Mouse (Mus musculus) CH12.LX (cell line): ENCODE measurements at regions not wholly inside any gene's neighbourhood (a gene's known extent, or its start where the extent isn't known, plus 50 kb on each side); places are given as distances from the start of the nearest gene placed in this dataset.

Experiments used
- DNase-seq: peaks from one replicate; pipeline ENCODE4 v3.0.0-alpha.2; 2013; ENCODE audit errors: extremely low read depth
- H3K27ac ChIP-seq: 2 replicates; pipeline ENCODE4 v1.5.1; 2012; ENCODE audit warnings: low read depth, mild to moderate bottlenecking, control low read depth, moderate library complexity; ENCODE audit not compliant: insufficient read depth
- H3K27me3 ChIP-seq: replicated peaks from 2 replicates; pipeline ENCODE3; 2012; ENCODE audit warnings: inconsistent platforms
- H3K36me3 ChIP-seq, 2 experiments: replicated peaks in 1 of 2; 2 replicates each; pipeline versions ENCODE3 to v1.6.1; 2012; ENCODE audit warnings: inconsistent platforms in 1 of 2, low read length in 1 of 2, mild to moderate bottlenecking in 1 of 2, mixed read lengths in 1 of 2, moderate library complexity in 1 of 2; ENCODE audit not compliant: control insufficient read depth in 1 of 2, insufficient read depth in 1 of 2
- H3K4me1 ChIP-seq, 2 experiments: 2 replicates each; pipeline ENCODE4 v1.6.1; 2012; ENCODE audit warnings: inconsistent platforms in 1 of 2, moderate library complexity in 1 of 2; ENCODE audit not compliant: insufficient read depth in 2 of 2, control insufficient read depth in 1 of 2
- H3K4me2 ChIP-seq: 2 replicates; pipeline ENCODE4 v1.6.1; 2012; ENCODE audit warnings: low read depth, mild to moderate bottlenecking, control low read depth; ENCODE audit not compliant: poor library complexity, insufficient read depth, severe bottlenecking
- H3K4me3 ChIP-seq, 3 experiments: fragments of 150-350 bp in 1 of 3; sonication (generic) in 1 of 3; replicated peaks in 1 of 3; 2 replicates each; pipeline versions ENCODE3 to v1.5.1; 2011 to 2012; ENCODE audit warnings: low read depth in 2 of 3, low read length in 2 of 3, mild to moderate bottlenecking in 2 of 3, moderate library complexity in 2 of 3, control low read depth in 1 of 3, improper control_type of control experiment in 1 of 3, inconsistent platforms in 1 of 3, mixed read lengths in 1 of 3; ENCODE audit not compliant: poor library complexity in 1 of 3
- H3K79me2 ChIP-seq: replicated peaks from 2 replicates; pipeline ENCODE4 v1.6.1; 2012; ENCODE audit warnings: mild to moderate bottlenecking, moderate library complexity; ENCODE audit not compliant: control insufficient read depth, poor library complexity, insufficient read depth, severe bottlenecking; ENCODE audit errors: extremely low read depth
- H3K9ac ChIP-seq: 2 replicates; pipeline ENCODE4 v1.6.1; 2012; ENCODE audit warnings: low read depth, mild to moderate bottlenecking, control low read depth, moderate library complexity; ENCODE audit not compliant: insufficient read depth
- H3K9me3 ChIP-seq: replicated peaks from 2 replicates; pipeline ENCODE3; 2012; ENCODE audit warnings: low read length, inconsistent platforms, mixed read lengths
- CHD1 ChIP-seq: IDR thresholded peaks from 2 replicates; pipeline ENCODE4 v1.6.1; 2012; ENCODE audit warnings: low read depth, low read length, improper control_type of control experiment, inconsistent platforms
- CHD2 ChIP-seq: IDR thresholded peaks from 2 replicates; pipeline ENCODE4 v1.6.1; 2011; ENCODE audit warnings: low read length, improper control_type of control experiment
- CTCF ChIP-seq, 2 experiments: IDR thresholded peaks in 1 of 2; conservative IDR thresholded peaks in 1 of 2; 2 replicates each; pipeline ENCODE4 v1.5.1; 2011 to 2012; ENCODE audit warnings: low read depth in 2 of 2, low read length in 2 of 2, improper control_type of control experiment in 1 of 2, inconsistent platforms in 1 of 2, mild to moderate bottlenecking in 1 of 2, moderate library complexity in 1 of 2
- ELF1 ChIP-seq: IDR thresholded peaks from 2 replicates; pipeline ENCODE4 v1.6.1; 2014; ENCODE audit warnings: low read depth, mild to moderate bottlenecking, inconsistent platforms, low read length, improper control_type of control experiment
- ETS1 ChIP-seq: conservative IDR thresholded peaks from 2 replicates; pipeline ENCODE4 v1.6.1; 2012; ENCODE audit warnings: low read depth, mild to moderate bottlenecking, inconsistent platforms, low read length, improper control_type of control experiment, moderate library complexity
- HCFC1 ChIP-seq: IDR thresholded peaks from 2 replicates; pipeline ENCODE4 v1.6.1; 2012; ENCODE audit warnings: low read depth, mild to moderate bottlenecking, inconsistent platforms, low read length, improper control_type of control experiment
- JUN ChIP-seq: IDR thresholded peaks from 2 replicates; pipeline ENCODE4 v1.6.1; 2011; ENCODE audit warnings: low read depth, mild to moderate bottlenecking, low read length, improper control_type of control experiment, moderate library complexity; ENCODE audit not compliant: insufficient read depth
- JUND ChIP-seq: conservative IDR thresholded peaks from 2 replicates; pipeline ENCODE4 v1.6.1; 2011; ENCODE audit warnings: low read depth, low read length, improper control_type of control experiment
- MAX ChIP-seq: IDR thresholded peaks from 2 replicates; pipeline ENCODE4 v1.6.1; 2011; ENCODE audit warnings: low read length, improper control_type of control experiment
- MYC ChIP-seq: IDR thresholded peaks from 2 replicates; pipeline ENCODE4 v1.6.1; 2011; ENCODE audit warnings: low read depth, mild to moderate bottlenecking, improper control_type of control experiment, low read length
- NELFE ChIP-seq: IDR thresholded peaks from 2 replicates; pipeline ENCODE4 v1.6.1; 2011; ENCODE audit warnings: low read depth, low read length, improper control_type of control experiment
- NRF1 ChIP-seq: IDR thresholded peaks from 2 replicates; pipeline ENCODE4 v1.6.1; 2014; ENCODE audit warnings: low read depth, mild to moderate bottlenecking, inconsistent platforms, low read length, improper control_type of control experiment, moderate library complexity
- POLR2A ChIP-seq: IDR thresholded peaks from 2 replicates; pipeline ENCODE4 v1.6.1; 2011; ENCODE audit warnings: low read depth, mild to moderate bottlenecking, improper control_type of control experiment, low read length
- RCOR1 ChIP-seq: conservative IDR thresholded peaks from 2 replicates; pipeline ENCODE4 v1.6.1; 2012; ENCODE audit warnings: low read depth, mild to moderate bottlenecking, inconsistent platforms, low read length, improper control_type of control experiment
- TCF12 ChIP-seq: IDR thresholded peaks from 2 replicates; pipeline ENCODE4 v1.6.1; 2014; ENCODE audit warnings: low read depth, mild to moderate bottlenecking, inconsistent platforms, low read length, improper control_type of control experiment
- USF1 ChIP-seq: IDR thresholded peaks from 2 replicates; pipeline ENCODE4 v1.6.1; 2014; ENCODE audit warnings: low read depth, mild to moderate bottlenecking, inconsistent platforms, low read length, improper control_type of control experiment
- ZKSCAN1 ChIP-seq: IDR thresholded peaks from 2 replicates; pipeline ENCODE4 v1.6.1; 2012; ENCODE audit warnings: low read depth, inconsistent platforms, low read length, improper control_type of control experiment, borderline replicate concordance
- dilution Hi-C: fragments of 300-500 bp; cut with MboI; formaldehyde crosslinking; loops from 2 replicates; pipeline ENCODE4 v1.14.3; 2020; ENCODE audit warnings: low sequenced_read_pairs; ENCODE audit not compliant: extremely low pct_unique_long_range_greater_than_20kb, extremely low pct_ligation_motif_present
- in situ Hi-C: fragments of 300-500 bp; cut with MboI; formaldehyde crosslinking; loops from 3 replicates; pipeline ENCODE4 v1.14.3; 2019; ENCODE audit warnings: low sequenced_read_pairs, low pct_ligation_motif_present, low pct_unique_long_range_greater_than_20kb, mixed read lengths

DNA sequence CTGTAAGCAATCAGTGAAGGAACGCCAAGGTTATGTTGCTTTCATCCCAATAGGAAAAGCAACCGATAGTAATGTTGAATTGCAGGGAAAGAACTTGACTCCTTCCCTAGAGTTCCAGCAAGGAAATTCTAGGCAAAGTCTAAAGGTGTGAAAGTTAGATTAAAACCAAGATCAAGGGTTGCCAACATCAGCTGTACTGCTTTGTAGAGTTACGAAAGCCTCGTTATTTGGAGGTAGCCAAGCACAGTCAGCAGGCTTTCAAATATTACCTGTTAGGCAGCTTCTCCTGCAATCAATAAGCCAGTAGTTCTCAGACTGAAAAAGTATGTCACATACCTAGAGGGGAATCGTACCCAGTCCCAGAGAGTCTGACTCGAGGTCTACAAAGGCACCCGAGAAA, 58.4 kb upstream of the Gm47985 start:
- no peaks in the 10 kb centered on the region for H3K27me3 ChIP-seq
- no peak for DNase-seq
- H3K36me3 ChIP-seq: no peaks in the 10 kb centered on the region
- H3K4me3 ChIP-seq: no peak overlapping the region
- TF ChIP-seq CTCF (conservative IDR thresholded peaks at IDR 0.05 in 1 of 2, IDR thresholded peaks at IDR 0.05 in 1 of 2; ENCODE audit: low read depth in 2 of 2, low read length in 2 of 2): no peak
- no peak for TF ChIP-seq ELF1
- no peak for TF ChIP-seq RCOR1
- no peak overlapping the region for H3K4me2 ChIP-seq
- in situ Hi-C loops: no loop called here
- no peaks in the 10 kb centered on the region for H3K9me3 ChIP-seq
- H3K9ac ChIP-seq: no peak overlapping the region
- dilution Hi-C loops: no loop called here
- H3K27ac ChIP-seq: no peak overlapping the region
- no peaks in the 10 kb centered on the region for H3K79me2 ChIP-seq
- H3K4me1 ChIP-seq: peaks cover 4 to 7% of the 10 kb centered on the region in 2 experiments; a peak in 3 of 4 replicates

DNA sequence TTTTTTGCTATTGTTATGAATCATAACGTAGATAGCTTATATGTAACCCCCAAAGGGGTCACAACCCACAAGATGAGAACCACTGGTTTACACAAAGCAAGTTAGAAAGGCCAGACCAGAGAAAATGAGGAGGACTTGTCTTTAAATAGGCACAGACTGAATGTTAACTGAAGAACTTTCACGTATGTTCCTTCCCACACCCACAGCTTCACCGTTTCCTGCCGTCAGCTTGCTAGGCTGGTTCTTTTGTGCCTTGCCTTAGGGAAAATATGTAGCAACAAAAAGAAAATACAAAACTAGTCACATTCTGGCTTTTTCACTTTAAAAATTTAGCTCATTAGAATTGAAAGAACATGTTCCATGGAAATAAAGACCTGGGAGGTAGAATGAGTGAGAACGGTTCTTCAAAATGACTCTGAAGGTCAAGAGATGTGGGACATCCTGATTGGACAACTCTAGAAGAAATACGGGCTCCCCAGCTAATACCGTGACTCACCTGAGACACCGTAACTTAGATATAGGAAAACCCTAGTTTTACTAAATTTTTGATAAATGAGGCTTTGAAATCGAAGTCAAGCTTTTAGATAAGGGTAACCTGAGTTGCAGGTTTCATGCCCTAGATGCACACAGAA, 57.2 kb upstream of the Gm47985 start:
- no peaks in the 10 kb centered on the region for H3K79me2 ChIP-seq
- no peak for TF ChIP-seq POLR2A
- TF ChIP-seq MAX: no peak
- TF ChIP-seq JUND: no peak; the same call in 1 of the 2 replicates
- no peak for TF ChIP-seq TCF12
- TF ChIP-seq JUN: no peak
- no peak for TF ChIP-seq USF1
- TF ChIP-seq NELFE: no peak
- TF ChIP-seq CHD1: no peak
- TF ChIP-seq ETS1: no peak
- no peak for TF ChIP-seq ZKSCAN1
- TF ChIP-seq NRF1: no peak
- TF ChIP-seq HCFC1: no peak
- no peak for TF ChIP-seq CHD2
- TF ChIP-seq MYC: no peak
- DNase-seq: no peak
- no peaks in the 10 kb centered on the region for H3K27me3 ChIP-seq
- dilution Hi-C loops: no loop called here
- no peak overlapping the region for H3K4me2 ChIP-seq
- no peak overlapping the region for H3K27ac ChIP-seq
- H3K4me3 ChIP-seq: no peak overlapping the region
- H3K9ac ChIP-seq: no peak overlapping the region
- H3K9me3 ChIP-seq: no peaks in the 10 kb centered on the region
- in situ Hi-C loops: no loop called here
- H3K36me3 ChIP-seq: no peaks in the 10 kb centered on the region
- no peaks in the 10 kb centered on the region for H3K4me1 ChIP-seq
